Mouse (Mus musculus) liver, embryonic 14.5 days (tissue): Measurements from ENCODE around the gene Gm20441. TPM values are rescaled to one million over a fixed set of nuclear protein-coding genes. Genes with fewer than 3 reads are reported as not detected.

Source experiments
- ATAC-seq: fragments of 200-750 bp; cut with Nextera tagmentation; 2 replicates; pipeline ENCODE4 v1.8.0; 2017; ENCODE audit warnings: moderate number of reproducible peaks, mild to moderate bottlenecking, moderate library complexity; ENCODE audit not compliant: insufficient read depth
- DNase-seq, 3 experiments: peaks; one replicate each; pipeline ENCODE4 v3.0.0-alpha.2; 2012 to 2013; ENCODE audit warnings: low read depth in 3 of 3, low spot score in 3 of 3
- H3K27ac ChIP-seq: fragments of 300-500 bp; sonication (generic); 2 replicates; pipeline ENCODE4 v1.5.1; 2014; ENCODE audit warnings: moderate library complexity, mild to moderate bottlenecking, control low read depth, inconsistent platforms
- H3K27me3 ChIP-seq: fragments of 300-500 bp; sonication (generic); 2 replicates; pipeline ENCODE4 v1.6.1; 2014; ENCODE audit warnings: mild to moderate bottlenecking, low read length, moderate library complexity; ENCODE audit not compliant: control insufficient read depth, insufficient read depth
- H3K36me3 ChIP-seq: fragments of 300-500 bp; sonication (generic); replicated peaks from 2 replicates; pipeline ENCODE4 v1.6.1; 2014; ENCODE audit warnings: low read depth; ENCODE audit not compliant: control insufficient read depth, insufficient read depth
- H3K4me1 ChIP-seq, 2 experiments: fragments of 200-500 bp in 1 of 2; fragments of 300-500 bp in 1 of 2; sonication (generic) in 1 of 2; replicated peaks; 2 replicates each; pipeline ENCODE4 v1.6.1; 2012 to 2014; ENCODE audit warnings: antibody characterized with exemption in 1 of 2, inconsistent platforms in 1 of 2, low read length in 1 of 2; ENCODE audit not compliant: control insufficient read depth in 2 of 2, insufficient read depth in 2 of 2
- H3K4me2 ChIP-seq: fragments of 300-500 bp; sonication (generic); 2 replicates; pipeline ENCODE4 v1.6.1; 2014; ENCODE audit warnings: low read depth, mild to moderate bottlenecking, control low read depth, moderate library complexity
- H3K4me3 ChIP-seq, 2 experiments: fragments of 200-500 bp in 1 of 2; fragments of 300-500 bp in 1 of 2; sonication (generic) in 1 of 2; 2 replicates each; pipeline ENCODE4 v1.5.1; 2012 to 2014; ENCODE audit warnings: low read depth in 2 of 2, low read length in 2 of 2, mild to moderate bottlenecking in 2 of 2, control low read depth in 1 of 2, inconsistent platforms in 1 of 2, moderate library complexity in 1 of 2; ENCODE audit not compliant: insufficient read depth in 1 of 2
- H3K9ac ChIP-seq: fragments of 300-500 bp; sonication (generic); replicated peaks from 2 replicates; pipeline ENCODE4 v1.6.1; 2014; ENCODE audit warnings: mild to moderate bottlenecking, control low read depth, moderate library complexity
- H3K9me3 ChIP-seq: fragments of 300-500 bp; sonication (generic); 2 replicates; pipeline ENCODE4 v1.6.1; 2016; ENCODE audit warnings: low read length, mixed read lengths; ENCODE audit not compliant: control insufficient read depth
- CTCF ChIP-seq: IDR thresholded peaks from 2 replicates; pipeline ENCODE4 v1.5.1; 2016; ENCODE audit warnings: antibody characterized with exemption, low read depth, control low read depth
- EP300 ChIP-seq: IDR thresholded peaks from 2 replicates; pipeline ENCODE4 v1.6.1; 2016; ENCODE audit warnings: antibody characterized with exemption, low read depth
- WGBS: fragments of 180-500 bp; shearing (Covaris S2); extraction: QIAGEN DNeasy Blood & Tissue Kit; methylation state at CpG from one replicate; pipeline ENCODE4 v1.1.7; 2014; ENCODE audit not compliant: insufficient replicate concordance; 5-methylcytosine and 5-hydroxymethylcytosine counted together
- polyA plus RNA-seq, 2 experiments: library from polyadenylated mRNA; depleted of rRNA in 1 of 2; stranded (reverse) in 1 of 2; unstranded in 1 of 2; fragments of >200 nt; fragmentation: Nextera tagmentation in 1 of 2; extraction: Ambion mirVana in 1 of 2; gene quantifications; 2 replicates each; pipeline versions ENCODE4 v1.2.1 to v1.2.3; 2012 to 2014

Gm20441 gene
- polyA plus RNA-seq (2012; rRNA removed) (0.04 TPM in 1 of 2 replicates, not detected in the other), polyA plus RNA-seq (2014; fragmentation: Nextera tagmentation; extraction: Ambion mirVana) (not detected in 2 replicates)

DNA sequence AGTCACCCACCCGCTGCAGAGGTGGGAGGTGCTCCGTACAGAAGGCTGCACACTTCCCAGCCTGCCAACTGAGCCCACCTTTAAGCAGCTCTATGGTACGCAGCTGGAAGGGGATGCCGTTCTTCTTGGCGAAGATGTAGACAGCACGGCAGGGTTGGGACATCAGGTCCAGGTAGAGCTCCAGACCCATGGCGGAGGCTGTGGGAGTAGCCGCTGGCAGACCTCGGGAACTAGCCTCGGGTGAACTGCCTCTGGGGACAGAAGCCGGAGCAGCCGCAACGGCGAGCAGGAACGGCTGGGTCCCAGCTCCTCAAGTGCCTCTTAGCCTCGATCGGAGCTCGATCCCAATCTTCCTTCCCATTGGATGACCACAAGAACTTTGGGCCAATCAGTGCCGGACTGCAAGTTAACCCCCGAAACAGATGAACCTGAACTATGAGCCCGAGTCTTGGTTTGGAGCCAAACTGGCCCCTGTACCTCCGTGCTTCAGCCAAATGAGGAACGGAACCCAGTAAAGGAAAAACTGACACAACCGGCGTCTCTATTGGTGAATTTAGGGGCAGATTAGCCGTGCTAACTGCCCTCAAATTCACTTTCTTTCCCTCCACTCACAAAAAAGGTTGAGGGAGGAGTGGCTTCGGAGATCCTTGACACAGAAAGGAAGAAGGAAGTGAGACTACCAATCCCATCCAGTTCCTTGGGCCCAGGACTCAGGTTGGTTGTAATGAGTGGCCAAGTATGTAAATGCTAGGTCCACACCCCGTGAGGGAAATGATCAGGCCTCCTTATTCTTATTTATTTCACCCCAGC lies at the start of gene Gm20441, which contains the start of gene Gstt3:
TSS of gene Gm20441 (minus strand) at position 186 of the 810 bp plus-strand sequence.
TSS of gene Gstt3 (minus strand) at position 646 of the 810 bp plus-strand sequence.
- WGBS = 1% methylated on average over 28 of the region's 28 CpGs
- H3K4me2 ChIP-seq = peak within 1 kb of the TSS; percentile 49
- H3K27me3 ChIP-seq = peaks cover 25% of the 10 kb centered on the region
- no peak within 1 kb of the TSS for H3K27ac ChIP-seq
- no peaks in the 10 kb centered on the region for H3K9me3 ChIP-seq
- H3K9ac ChIP-seq = peak within 1 kb of the TSS; percentile 31; the same call in 1 of the 2 replicates
- H3K36me3 ChIP-seq = no peaks in the 10 kb centered on the region
- no peak for DNase-seq
- H3K4me3 ChIP-seq = peak within 1 kb of the TSS; percentile 24 to 45
- H3K4me1 ChIP-seq = peaks cover 0 to 2% of the 10 kb centered on the region in 2 experiments; a peak in 1 of 4 replicates
- 0 out of 2 replicates have a peak, but pooled peaks have one; percentile 33 for ATAC-seq
- no peak for TF ChIP-seq CTCF
- no peak for TF ChIP-seq EP300

DNA sequence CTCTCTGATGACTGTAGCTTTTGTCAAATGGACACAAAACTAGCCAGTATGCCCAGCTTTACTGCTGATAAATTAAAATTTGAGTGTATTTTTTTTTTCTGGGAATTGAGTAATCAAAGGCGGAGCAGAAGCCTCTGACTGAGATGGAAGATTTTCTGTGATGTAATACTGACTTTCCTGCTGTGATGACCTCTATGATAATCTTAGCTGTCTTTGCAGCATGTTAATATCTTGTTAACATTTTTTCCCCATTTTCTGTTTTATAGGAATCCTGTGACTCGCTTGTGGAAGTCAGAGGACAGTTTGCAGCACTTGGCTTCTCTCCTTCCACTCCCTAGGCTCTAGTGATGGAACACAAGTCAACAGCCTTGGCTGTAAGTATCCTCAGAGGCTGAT lies 49.5 kb upstream of the Gm20441 start:
- no peak for ATAC-seq
- DNase-seq = no peak
- no peak for TF ChIP-seq CTCF
- H3K27ac ChIP-seq = no peak overlapping the region
- H3K9ac ChIP-seq = no peak overlapping the region
- H3K27me3 ChIP-seq = no peaks in the 10 kb centered on the region
- H3K4me2 ChIP-seq = no peak overlapping the region
- no peaks in the 10 kb centered on the region for H3K9me3 ChIP-seq
- no peak overlapping the region for H3K4me3 ChIP-seq
- no peaks in the 10 kb centered on the region for H3K36me3 ChIP-seq
- H3K4me1 ChIP-seq = peaks cover 9 to 15% of the 10 kb centered on the region in 2 experiments
- WGBS = 68% methylated on average over 2 of the region's 2 CpGs

DNA sequence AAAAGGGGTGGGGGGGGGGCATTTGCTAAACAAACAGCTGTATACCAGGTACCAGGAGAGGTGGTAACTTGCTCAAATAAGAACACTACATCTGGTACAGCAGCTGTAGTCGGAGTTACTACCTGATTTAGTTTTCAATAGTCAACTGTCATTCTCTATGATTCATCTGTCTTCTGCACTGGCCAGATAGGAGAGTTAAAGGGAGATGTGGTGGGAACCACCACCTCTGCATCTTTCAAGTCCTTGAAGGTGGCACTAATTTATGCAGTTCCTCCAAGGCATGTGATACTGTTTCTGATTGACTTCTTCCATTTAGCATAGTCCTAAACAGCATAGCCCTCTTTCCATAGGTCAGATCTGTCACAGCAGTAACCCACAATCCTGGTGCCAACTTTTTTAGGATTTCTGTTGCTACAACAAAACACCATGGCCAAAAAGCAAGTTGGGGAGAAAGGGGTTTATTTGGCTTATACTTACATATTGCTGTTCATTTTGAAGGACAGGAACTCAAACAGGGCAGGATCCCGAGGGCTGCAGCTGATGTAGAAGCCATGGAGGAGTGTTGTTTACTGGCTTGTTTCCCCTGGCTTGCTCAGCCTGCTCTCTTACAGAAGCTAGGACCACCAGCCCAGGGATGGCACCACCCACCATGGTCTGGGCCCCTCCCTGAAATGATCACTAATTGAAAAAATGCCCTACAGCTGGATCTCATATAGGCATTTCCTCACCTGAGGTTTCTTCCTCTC lies 48.9 kb upstream of the Gm20441 start:
- H3K4me3 ChIP-seq = no peak overlapping the region
- no peaks in the 10 kb centered on the region for H3K27me3 ChIP-seq
- no peak for TF ChIP-seq CTCF
- TF ChIP-seq EP300 = no peak
- H3K4me2 ChIP-seq = no peak overlapping the region
- H3K4me1 ChIP-seq = peaks cover 4 to 10% of the 10 kb centered on the region in 2 experiments
- 41% methylated on average over 2 of the region's 2 CpGs for WGBS
- H3K9ac ChIP-seq = no peak overlapping the region
- no peak for ATAC-seq
- no peak overlapping the region for H3K27ac ChIP-seq
- H3K9me3 ChIP-seq = no peaks in the 10 kb centered on the region
- no peak for DNase-seq
- no peaks in the 10 kb centered on the region for H3K36me3 ChIP-seq

DNA sequence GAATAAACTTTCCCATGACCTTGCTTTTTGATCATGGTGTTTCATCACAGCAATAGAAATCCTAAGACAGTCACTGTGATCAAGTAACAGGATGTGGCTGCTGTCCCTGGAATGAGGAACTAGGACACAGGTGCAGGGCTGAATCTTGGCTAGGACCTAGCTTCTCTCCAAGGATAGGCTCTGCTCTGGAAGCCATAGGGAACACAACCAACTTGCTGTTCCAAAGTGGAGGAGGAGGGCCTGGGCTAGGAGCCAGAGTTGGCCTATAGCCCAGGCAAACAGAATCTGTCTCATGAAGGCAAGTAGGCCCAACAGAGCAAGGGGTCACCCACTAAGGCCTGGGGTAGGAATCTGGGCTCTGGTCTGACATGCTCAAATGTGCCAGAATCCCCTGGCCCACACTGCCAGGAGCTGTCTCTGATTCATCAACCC lies 47.8 kb upstream of the Gm20441 start:
- Histone ChIP-seq H3K27ac (no peak overlapping the region), H3K4me1 (no peaks in the 10 kb centered on the region; a peak in 1 of 4 replicates), H3K27me3 (no peaks in the 10 kb centered on the region), H3K4me2 (no peak overlapping the region), H3K9ac (no peak overlapping the region), H3K4me3 (no peak overlapping the region), H3K36me3 (no peaks in the 10 kb centered on the region), H3K9me3 (no peaks in the 10 kb centered on the region)
- ATAC-seq = no peak
- TF ChIP-seq EP300 = no peak
- TF ChIP-seq CTCF = no peak
- DNase-seq = no peak
